Mouse (Mus musculus) heart, embryonic 16.5 days (tissue): ENCODE results near the gene Clca4b. TPM values are rescaled to one million over a fixed set of nuclear protein-coding genes. Genes with fewer than 3 reads are reported as not detected.

Experiments
- ATAC-seq: fragments of 200-750 bp; cut with Nextera tagmentation; replicated peaks from 2 replicates; pipeline ENCODE4 v1.8.0; 2017; ENCODE audit warnings: moderate number of reproducible peaks; ENCODE audit not compliant: insufficient read depth, low FRiP score; ENCODE audit errors: extremely low read depth
- H3K27ac ChIP-seq: fragments of 300-500 bp; sonication (generic); 2 replicates; pipeline ENCODE4 v1.5.1; 2014; ENCODE audit warnings: mild to moderate bottlenecking, low read length, control low read depth, moderate library complexity
- H3K27me3 ChIP-seq: fragments of 300-500 bp; sonication (generic); 2 replicates; pipeline ENCODE4 v1.6.1; 2014; ENCODE audit warnings: low read length, mixed read lengths; ENCODE audit not compliant: control insufficient read depth, insufficient read depth
- H3K36me3 ChIP-seq: fragments of 300-500 bp; sonication (generic); 2 replicates; pipeline ENCODE4 v1.6.1; 2014; ENCODE audit not compliant: control insufficient read depth, insufficient read depth
- H3K4me1 ChIP-seq: fragments of 300-500 bp; sonication (generic); 2 replicates; pipeline ENCODE4 v1.6.1; 2014; ENCODE audit warnings: low read length, mixed read lengths; ENCODE audit not compliant: control insufficient read depth, insufficient read depth
- H3K4me2 ChIP-seq: fragments of 300-500 bp; sonication (generic); 2 replicates; pipeline ENCODE4 v1.6.1; 2014; ENCODE audit warnings: low read depth, mild to moderate bottlenecking, control low read depth, low read length
- H3K4me3 ChIP-seq: fragments of 300-500 bp; sonication (generic); 2 replicates; pipeline ENCODE4 v1.5.1; 2014; ENCODE audit warnings: mild to moderate bottlenecking, control low read depth, low read length
- H3K9ac ChIP-seq: fragments of 300-500 bp; sonication (generic); 2 replicates; pipeline ENCODE4 v1.6.1; 2014; ENCODE audit warnings: low read length, control low read depth
- H3K9me3 ChIP-seq: fragments of 300-500 bp; sonication (generic); replicated peaks from 2 replicates; pipeline ENCODE4 v1.6.1; 2016; ENCODE audit warnings: low read length; ENCODE audit not compliant: control insufficient read depth
- WGBS: fragments of 180-500 bp; shearing (Covaris S2); extraction: QIAGEN DNeasy Blood & Tissue Kit; methylation state at CpG from one replicate; pipeline ENCODE4 v1.1.7; 2014; 5-methylcytosine and 5-hydroxymethylcytosine counted together
- polyA plus RNA-seq: library from polyadenylated mRNA; unstranded; fragments of >200 nt; fragmentation: Nextera tagmentation; extraction: Ambion mirVana; gene quantifications from 2 replicates; pipeline ENCODE4 v1.2.1, GENCODE M21; 2015

Gene Clca4b
- 1.5 TPM in 1 of 2 replicates, not detected in the other for polyA plus RNA-seq

- no peaks in the 10 kb centered on the region for H3K9me3 ChIP-seq
- no peak within 1 kb of the TSS for H3K9ac ChIP-seq
- H3K4me1 ChIP-seq: no peaks in the 10 kb centered on the region
- no peak within 1 kb of the TSS for H3K4me3 ChIP-seq
- H3K4me2 ChIP-seq: no peak within 1 kb of the TSS
- no peak within 1 kb of the TSS for H3K27ac ChIP-seq
- no peaks in the 10 kb centered on the region for H3K27me3 ChIP-seq
- no peak for ATAC-seq
- H3K36me3 ChIP-seq: no peaks in the 10 kb centered on the region
Measured at GRCm38 (mm10) chr3:144932335-144932734, at the start of gene Clca4b. Gene Clca4b, minus strand, starts transcription at chr3:144932529.

DNA sequence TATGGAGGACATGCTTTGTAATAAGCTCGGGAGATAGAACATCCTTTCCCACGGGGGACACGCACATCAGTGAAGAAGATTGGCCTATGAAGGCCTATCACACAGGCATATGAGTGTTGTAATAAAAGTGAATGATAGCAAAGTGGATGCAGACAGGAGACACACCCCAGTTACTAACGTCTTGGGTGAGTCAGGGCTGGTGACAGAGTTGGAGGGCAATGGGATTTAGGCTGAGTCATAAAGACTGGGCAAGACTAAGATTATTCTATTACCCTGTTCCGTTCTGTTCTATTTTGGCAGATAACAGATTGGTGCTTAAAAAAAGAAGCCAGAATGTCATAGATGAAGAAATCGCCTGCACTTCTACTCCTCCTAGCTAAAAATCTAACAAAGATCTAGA is 48.2 kb upstream of the Clca4b start:
- no peak overlapping the region for H3K4me3 ChIP-seq
- no peaks in the 10 kb centered on the region for H3K4me1 ChIP-seq
- no peak overlapping the region for H3K27ac ChIP-seq
- no peaks in the 10 kb centered on the region for H3K36me3 ChIP-seq
- no peak overlapping the region for H3K4me2 ChIP-seq
- H3K9ac ChIP-seq: no peak overlapping the region
- ATAC-seq: no peak
- H3K27me3 ChIP-seq: no peaks in the 10 kb centered on the region
- 82% methylated on average over 6 of the region's 6 CpGs for WGBS
- H3K9me3 ChIP-seq: no peaks in the 10 kb centered on the region

GRCm38 (mm10) chr3:144977631-144978030 is 45.3 kb upstream of the Clca4b start:
- Histone ChIP-seq H3K9ac (no peak overlapping the region), H3K9me3 (no peaks in the 10 kb centered on the region), H3K36me3 (no peaks in the 10 kb centered on the region), H3K27ac (no peak overlapping the region), H3K4me2 (no peak overlapping the region), H3K27me3 (no peaks in the 10 kb centered on the region), H3K4me1 (no peaks in the 10 kb centered on the region), H3K4me3 (no peak overlapping the region)
- ATAC-seq: no peak
- WGBS: 54% methylated on average over 4 of the region's 4 CpGs

DNA sequence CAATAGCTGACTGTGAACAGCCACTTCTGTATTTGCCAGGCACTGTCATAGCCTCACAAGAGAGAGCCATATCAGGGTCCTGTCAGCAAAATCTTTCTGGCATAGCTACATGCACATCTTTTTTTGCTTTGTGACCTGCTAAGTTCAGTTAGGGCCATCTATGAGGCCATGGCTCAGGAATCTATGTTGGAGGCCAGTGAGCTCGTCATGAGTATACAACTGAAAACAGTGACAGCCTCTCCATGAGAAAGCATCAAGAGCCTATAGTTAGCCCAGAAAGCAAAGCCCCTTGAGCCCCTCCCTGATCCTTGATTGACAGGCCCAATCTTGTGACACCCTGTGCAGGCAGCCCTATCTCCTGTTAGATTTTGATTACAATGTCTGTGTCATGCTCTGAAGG is 43.8 kb upstream of the Clca4b start:
- no peaks in the 10 kb centered on the region for H3K27me3 ChIP-seq
- 37% methylated on average over 1 of the region's 1 CpGs for WGBS
- H3K4me1 ChIP-seq: no peaks in the 10 kb centered on the region
- H3K36me3 ChIP-seq: no peaks in the 10 kb centered on the region
- no peak overlapping the region for H3K27ac ChIP-seq
- no peaks in the 10 kb centered on the region for H3K9me3 ChIP-seq
- no peak overlapping the region for H3K4me2 ChIP-seq
- ATAC-seq: no peak
- no peak overlapping the region for H3K9ac ChIP-seq
- no peak overlapping the region for H3K4me3 ChIP-seq

GRCm38 (mm10) chr3:144974945-144975344 is 42.6 kb upstream of the Clca4b start, which contains the start of gene Clca4a:
Gene Clca4a, minus strand, starts transcription at chr3:144975045.
- no peak for ATAC-seq
- Histone ChIP-seq H3K9me3 (no peaks in the 10 kb centered on the region), H3K4me1 (no peaks in the 10 kb centered on the region), H3K27me3 (no peaks in the 10 kb centered on the region), H3K4me2 (no peak within 1 kb of the TSS), H3K4me3 (no peak within 1 kb of the TSS), H3K9ac (no peak within 1 kb of the TSS), H3K27ac (no peak within 1 kb of the TSS), H3K36me3 (no peaks in the 10 kb centered on the region)

- H3K27ac ChIP-seq: no peak overlapping the region
- no peak overlapping the region for H3K9ac ChIP-seq
- WGBS: 66% methylated on average over 9 of the region's 9 CpGs
- H3K4me1 ChIP-seq: no peaks in the 10 kb centered on the region
- H3K27me3 ChIP-seq: no peaks in the 10 kb centered on the region
- H3K4me2 ChIP-seq: no peak overlapping the region
- no peaks in the 10 kb centered on the region for H3K36me3 ChIP-seq
- H3K9me3 ChIP-seq: no peaks in the 10 kb centered on the region
- ATAC-seq: no peak
- no peak overlapping the region for H3K4me3 ChIP-seq
Measured at GRCm38 (mm10) chr3:144971553-144972270, 39.4 kb upstream of the Clca4b start.

DNA sequence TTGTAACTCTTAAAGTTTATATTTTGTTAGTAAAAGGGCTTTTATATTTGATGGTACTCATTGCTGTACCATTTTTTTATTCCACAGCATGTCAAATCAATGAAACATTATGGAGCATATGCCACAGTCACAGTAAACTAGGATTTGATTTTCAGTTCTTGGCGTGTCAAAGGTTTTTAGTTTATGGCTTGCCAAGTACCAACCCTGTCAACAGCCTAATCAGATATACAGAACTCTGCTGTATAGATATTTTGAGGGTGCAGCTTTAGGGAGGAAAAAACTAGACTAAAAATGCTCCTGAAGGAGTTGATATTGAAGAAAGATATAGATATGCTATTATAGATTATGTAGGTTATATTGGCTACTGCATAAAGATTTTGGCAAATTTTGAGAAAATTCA is 37.4 kb upstream of the Clca4b start:
- Histone ChIP-seq H3K9ac (no peak overlapping the region), H3K36me3 (no peaks in the 10 kb centered on the region), H3K27ac (no peak overlapping the region), H3K4me2 (no peak overlapping the region), H3K4me3 (no peak overlapping the region), H3K4me1 (no peaks in the 10 kb centered on the region), H3K9me3 (no peaks in the 10 kb centered on the region), H3K27me3 (no peaks in the 10 kb centered on the region)
- no peak for ATAC-seq
- WGBS: 73% methylated on average over 1 of the region's 1 CpGs

DNA sequence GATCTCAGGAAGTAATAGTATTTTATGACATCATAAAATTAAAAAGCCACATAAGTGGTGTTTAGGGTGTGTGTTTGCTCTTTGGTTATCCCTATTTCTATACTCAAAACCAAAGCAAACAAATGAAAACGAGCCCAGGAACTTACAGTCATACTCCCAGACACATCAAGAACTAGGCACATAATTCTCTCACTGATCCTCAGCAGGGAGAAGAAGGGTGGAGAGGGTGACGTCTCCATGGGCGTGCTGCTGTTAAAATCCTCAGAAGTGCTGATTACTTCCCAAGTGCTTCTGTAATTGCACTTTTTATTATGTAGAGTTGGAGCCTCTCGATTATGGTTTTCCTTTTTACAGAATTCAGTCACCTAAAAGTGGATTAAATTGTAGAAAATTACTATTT is 33.7 kb upstream of the Clca4b start:
- H3K9me3 ChIP-seq: no peaks in the 10 kb centered on the region
- H3K4me3 ChIP-seq: no peak overlapping the region
- no peak overlapping the region for H3K4me2 ChIP-seq
- ATAC-seq: no peak
- no peak overlapping the region for H3K9ac ChIP-seq
- no peaks in the 10 kb centered on the region for H3K27me3 ChIP-seq
- WGBS: 60% methylated on average over 4 of the region's 4 CpGs
- no peaks in the 10 kb centered on the region for H3K36me3 ChIP-seq
- H3K27ac ChIP-seq: no peak overlapping the region
- H3K4me1 ChIP-seq: no peaks in the 10 kb centered on the region

GRCm38 (mm10) chr3:144950829-144951228 is 18.5 kb upstream of the Clca4b start:
- no peaks in the 10 kb centered on the region for H3K27me3 ChIP-seq
- 59% methylated on average over 4 of the region's 4 CpGs for WGBS

More at GRCm38 (mm10) chr3:144950829-144951228, 18.5 kb upstream of the Clca4b start:
- no peaks in the 10 kb centered on the region for H3K4me1 ChIP-seq
- ATAC-seq: no peak
- H3K4me2 ChIP-seq: no peak overlapping the region
- H3K4me3 ChIP-seq: no peak overlapping the region
- no peak overlapping the region for H3K27ac ChIP-seq
- H3K9ac ChIP-seq: no peak overlapping the region
- H3K36me3 ChIP-seq: no peaks in the 10 kb centered on the region
- no peaks in the 10 kb centered on the region for H3K9me3 ChIP-seq
